Comparison of ENCODE assay signal across 35 mouse cellular contexts in genomic region chr2:128257262-128257661, GRCm38 (mm10).
"Had no signal": no experiment of that assay in that cellular context is flagged by ENCODE, and none has a peak within 500 bp of the region (broad histone marks: within the 10 kb centered on the region; RNA-seq: fewer than 3 reads in every experiment).

No protein-coding gene starts in this region.

- DNase-seq: heart, postnatal 10 days; heart, postnatal 14 days; heart, postnatal 36 days; heart, postnatal 4 days; kidney, adult 11 months; kidney, adult 18-20 months; kidney, adult 2 months; kidney, adult 8-10 months; kidney, adult 9 months; kidney, postnatal 10 days; kidney, postnatal 14 days; kidney, postnatal 25 days; kidney, postnatal 36 days; kidney, postnatal 4 days; layer of hippocampus, postnatal 36 days had no signal

- H3K27me3 ChIP-seq: heart, embryonic 12.5 days; heart, embryonic 13.5 days; heart, embryonic 15.5 days; hindbrain, embryonic 12.5 days; hindbrain, embryonic 13.5 days; hindbrain, embryonic 15.5 days; intestine, embryonic 15.5 days; kidney, embryonic 15.5 days had no signal

- H3K4me1 ChIP-seq: heart, embryonic 10.5 days; heart, embryonic 12.5 days; heart, embryonic 13.5 days; heart, embryonic 15.5 days; hindbrain, embryonic 10.5 days; hindbrain, embryonic 12.5 days; hindbrain, embryonic 13.5 days; hindbrain, embryonic 15.5 days; intestine, embryonic 15.5 days; kidney, embryonic 15.5 days had no signal

- H3K4me2 ChIP-seq: heart, embryonic 11.5 days; heart, embryonic 12.5 days; heart, embryonic 13.5 days; heart, embryonic 15.5 days; hindbrain, embryonic 12.5 days; hindbrain, embryonic 13.5 days; hindbrain, embryonic 14.5 days; hindbrain, embryonic 15.5 days; intestine, embryonic 15.5 days; kidney, embryonic 15.5 days had no signal

- ATAC-seq: hindbrain, embryonic 16.5 days; hindbrain, postnatal 0 days; inflammation-experienced regulatory T-cells, adult 6 months; intestine, embryonic 15.5 days; intestine, embryonic 16.5 days; intestine, postnatal 0 days had no signal

- H3K36me3 ChIP-seq: heart, embryonic 10.5 days; heart, embryonic 12.5 days; heart, embryonic 13.5 days; heart, embryonic 15.5 days; hindbrain, embryonic 10.5 days; hindbrain, embryonic 12.5 days; hindbrain, embryonic 13.5 days; hindbrain, embryonic 15.5 days; intestine, embryonic 15.5 days; kidney, embryonic 15.5 days had no signal

- H3K9ac ChIP-seq: heart, embryonic 12.5 days; heart, embryonic 13.5 days; heart, embryonic 15.5 days; hindbrain, embryonic 12.5 days; hindbrain, embryonic 13.5 days; hindbrain, embryonic 14.5 days; hindbrain, embryonic 15.5 days; intestine, embryonic 15.5 days; kidney, embryonic 15.5 days had no signal

- H3K4me3 ChIP-seq: heart, embryonic 10.5 days; heart, embryonic 12.5 days; heart, embryonic 13.5 days; heart, embryonic 15.5 days; hindbrain, embryonic 10.5 days; hindbrain, embryonic 12.5 days; hindbrain, embryonic 13.5 days; hindbrain, embryonic 15.5 days; intestine, embryonic 15.5 days; kidney, embryonic 15.5 days; layer of hippocampus, adult 2 months; left cerebral cortex, adult 2 months had no signal

- H3K27ac ChIP-seq: heart, embryonic 10.5 days; heart, embryonic 13.5 days; heart, embryonic 15.5 days; hindbrain, embryonic 10.5 days; hindbrain, embryonic 12.5 days; hindbrain, embryonic 13.5 days; hindbrain, embryonic 14.5 days; hindbrain, embryonic 15.5 days; hindbrain, postnatal 0 days; intestine, embryonic 15.5 days; kidney, embryonic 15.5 days; kidney, postnatal 0 days; layer of hippocampus, adult 2 months; left cerebral cortex, adult 2 months had no signal

- H3K9me3 ChIP-seq: heart, embryonic 10.5 days; heart, embryonic 12.5 days; heart, embryonic 13.5 days; heart, embryonic 15.5 days; hindbrain, embryonic 10.5 days; hindbrain, embryonic 12.5 days; hindbrain, embryonic 13.5 days; hindbrain, embryonic 15.5 days; intestine, embryonic 15.5 days; kidney, embryonic 15.5 days had no signal
